Mouse (Mus musculus) C2C12 (cell line): ENCODE results near the gene H2-Eb1. TPM values are rescaled to one million over a fixed set of nuclear protein-coding genes. Genes with fewer than 3 reads are reported as not detected.

ENCODE experiments used
- H3K27me3 ChIP-seq: one replicate; pipeline ENCODE4 v1.6.1; 2011; ENCODE audit not compliant: control insufficient read depth, insufficient read depth, insufficient read length
- H3K36me3 ChIP-seq: one replicate; pipeline ENCODE4 v1.6.1; 2011; ENCODE audit not compliant: control insufficient read depth, insufficient read depth
- H3K4me3 ChIP-seq: one replicate; pipeline ENCODE4 v1.5.1; 2011; ENCODE audit warnings: mild to moderate bottlenecking, control low read depth; ENCODE audit not compliant: poor library complexity, insufficient read depth, severe bottlenecking
- H3K79me2 ChIP-seq: one replicate; pipeline ENCODE4 v1.6.1; 2011; ENCODE audit not compliant: control insufficient read depth, insufficient read depth
- H3K79me3 ChIP-seq: one replicate; pipeline ENCODE4 v1.6.1; 2011; ENCODE audit warnings: low read depth, control low read depth
- H3ac ChIP-seq: one replicate; pipeline ENCODE3; 2011; ENCODE audit warnings: low read depth; ENCODE audit not compliant: control insufficient read depth, insufficient read length
- CEBPB ChIP-seq: IDR thresholded peaks from one replicate; pipeline ENCODE4 v1.6.1; 2011; ENCODE audit warnings: low read depth, mild to moderate bottlenecking, control low read depth, moderate library complexity
- CTCF ChIP-seq: IDR thresholded peaks from one replicate; pipeline ENCODE4 v1.5.1; 2011; ENCODE audit not compliant: control insufficient read depth, insufficient read depth, insufficient read length
- FOSL1 ChIP-seq: IDR thresholded peaks from one replicate; pipeline ENCODE4 v1.8.0; 2011; ENCODE audit warnings: mild to moderate bottlenecking, low read length; ENCODE audit not compliant: poor library complexity, insufficient read depth, severe bottlenecking
- MAX ChIP-seq: IDR thresholded peaks from one replicate; pipeline ENCODE4 v1.6.1; 2011; ENCODE audit warnings: mild to moderate bottlenecking, control low read depth
- MYOD1 ChIP-seq: IDR thresholded peaks from one replicate; pipeline ENCODE4 v1.6.1; 2011; ENCODE audit warnings: low read depth; ENCODE audit not compliant: control insufficient read depth, insufficient read length
- MYOG ChIP-seq: IDR thresholded peaks from one replicate; pipeline ENCODE4 v1.6.1; 2011; ENCODE audit not compliant: control insufficient read depth, insufficient read length; ENCODE audit errors: extremely low read depth
- USF1 ChIP-seq: IDR thresholded peaks from one replicate; pipeline ENCODE4 v1.6.1; 2011; ENCODE audit warnings: low read depth, mild to moderate bottlenecking, control low read depth, moderate library complexity
- polyA plus RNA-seq: library from polyadenylated mRNA; unstranded; fragments of >200 nt; fragmentation: generic; extraction: Trizol; gene quantifications from one replicate; pipeline ENCODE4 v1.2.1, GENCODE M21; 2012; ENCODE audit warnings: missing spikeins

Gene H2-Eb1
- polyA plus RNA-seq, 1 experiment, result not detected

DNA sequence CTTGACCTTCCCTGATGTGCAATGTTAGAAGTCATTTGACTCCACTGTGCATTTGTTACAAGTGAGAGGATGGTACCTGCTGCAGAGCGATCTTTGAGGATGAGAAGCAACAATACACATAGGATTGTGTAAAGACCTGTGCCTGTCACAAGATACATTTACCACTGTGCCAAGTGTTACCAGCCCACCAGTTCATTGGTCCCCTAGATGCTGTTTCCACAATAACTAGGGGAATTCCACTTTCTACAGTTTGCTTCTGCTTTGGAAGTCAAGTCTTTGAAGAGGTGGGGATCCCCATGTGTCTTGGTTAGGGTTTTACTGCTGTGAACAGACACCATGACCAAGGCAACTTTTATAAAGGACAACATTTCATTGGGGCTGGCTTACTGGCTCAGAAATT lies 25.5 kb downstream of the H2-Eb1 start:
- no peak for TF ChIP-seq MAX
- Histone ChIP-seq H3K4me3 (no peak overlapping the region), H3K79me3 (no peaks in the 10 kb centered on the region), H3K36me3 (no peaks in the 10 kb centered on the region), H3K79me2 (no peaks in the 10 kb centered on the region), H3K27me3 (no peaks in the 10 kb centered on the region), H3ac (no peak overlapping the region)

GRCm38 (mm10) chr17:34340619-34341402 lies 35.1 kb downstream of the H2-Eb1 start:
- Histone ChIP-seq H3K79me3 (no peaks in the 10 kb centered on the region), H3K36me3 (no peaks in the 10 kb centered on the region), H3K4me3 (no peak overlapping the region), H3K27me3 (no peaks in the 10 kb centered on the region), H3K79me2 (no peaks in the 10 kb centered on the region), H3ac (no peak overlapping the region)
- no peak for TF ChIP-seq MYOD1
- TF ChIP-seq USF1, result no peak
- no peak for TF ChIP-seq MYOG
- TF ChIP-seq CEBPB, result no peak
- no peak for TF ChIP-seq CTCF
- TF ChIP-seq FOSL1, result no peak
- no peak for TF ChIP-seq MAX

GRCm38 (mm10) chr17:34344882-34345281 lies 39.2 kb downstream of the H2-Eb1 start:
- TF ChIP-seq MAX (no peak), CTCF (no peak), USF1 (no peak), MYOG (no peak)
- Histone ChIP-seq H3K79me2 (no peaks in the 10 kb centered on the region), H3K4me3 (no peak overlapping the region), H3K79me3 (no peaks in the 10 kb centered on the region), H3ac (no peak overlapping the region), H3K36me3 (no peaks in the 10 kb centered on the region), H3K27me3 (no peaks in the 10 kb centered on the region)

DNA sequence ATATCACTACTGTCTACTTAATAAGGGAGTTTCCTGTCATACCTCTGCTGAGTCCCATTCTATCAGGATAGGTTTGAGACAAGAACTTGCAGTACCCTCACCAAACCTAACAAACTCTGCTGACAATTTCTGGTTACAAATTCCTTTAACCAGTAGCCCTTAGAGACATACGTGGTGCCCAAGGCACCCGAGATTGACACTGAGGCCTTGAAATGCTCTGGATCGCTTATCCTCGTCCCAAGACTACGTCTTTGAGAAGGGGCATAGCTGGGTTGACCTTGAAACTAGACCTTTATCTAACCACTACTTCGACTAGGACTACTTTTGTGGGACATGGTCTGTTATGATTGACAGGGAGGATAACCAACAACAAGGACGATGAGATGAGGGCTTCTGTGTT lies 39.8 kb downstream of the H2-Eb1 start:
- H3ac ChIP-seq, result no peak overlapping the region
- no peak overlapping the region for H3K4me3 ChIP-seq
- no peaks in the 10 kb centered on the region for H3K27me3 ChIP-seq
- H3K79me3 ChIP-seq, result no peaks in the 10 kb centered on the region
- no peaks in the 10 kb centered on the region for H3K36me3 ChIP-seq
- H3K79me2 ChIP-seq, result no peaks in the 10 kb centered on the region
- TF ChIP-seq CTCF (no peak), USF1 (no peak), CEBPB (no peak), MYOG (no peak), MAX (no peak), FOSL1 (no peak), MYOD1 (no peak)

DNA sequence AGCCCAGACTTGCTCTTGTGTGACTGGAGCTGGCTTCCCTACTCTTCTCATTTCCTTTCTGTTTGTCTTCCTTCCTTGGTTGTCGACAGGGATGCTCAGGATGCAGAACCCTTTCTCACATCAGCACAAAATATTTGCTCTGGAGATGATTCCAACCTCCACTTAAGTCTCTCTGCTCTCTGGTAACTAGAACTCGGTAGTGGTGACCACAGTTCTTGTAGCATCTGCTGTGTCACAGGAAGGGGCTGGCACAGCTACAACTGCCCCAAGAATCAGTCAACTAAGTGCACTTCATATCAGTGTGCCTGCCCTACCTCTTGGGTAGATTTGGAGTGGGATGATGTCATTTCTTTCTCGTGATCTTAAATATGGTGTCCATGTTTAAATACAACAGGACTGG lies 40.4 kb downstream of the H2-Eb1 start:
- Histone ChIP-seq H3K36me3 (no peaks in the 10 kb centered on the region), H3ac (no peak overlapping the region), H3K79me2 (no peaks in the 10 kb centered on the region), H3K79me3 (no peaks in the 10 kb centered on the region), H3K27me3 (no peaks in the 10 kb centered on the region), H3K4me3 (no peak overlapping the region)
- TF ChIP-seq CTCF, result no peak

DNA sequence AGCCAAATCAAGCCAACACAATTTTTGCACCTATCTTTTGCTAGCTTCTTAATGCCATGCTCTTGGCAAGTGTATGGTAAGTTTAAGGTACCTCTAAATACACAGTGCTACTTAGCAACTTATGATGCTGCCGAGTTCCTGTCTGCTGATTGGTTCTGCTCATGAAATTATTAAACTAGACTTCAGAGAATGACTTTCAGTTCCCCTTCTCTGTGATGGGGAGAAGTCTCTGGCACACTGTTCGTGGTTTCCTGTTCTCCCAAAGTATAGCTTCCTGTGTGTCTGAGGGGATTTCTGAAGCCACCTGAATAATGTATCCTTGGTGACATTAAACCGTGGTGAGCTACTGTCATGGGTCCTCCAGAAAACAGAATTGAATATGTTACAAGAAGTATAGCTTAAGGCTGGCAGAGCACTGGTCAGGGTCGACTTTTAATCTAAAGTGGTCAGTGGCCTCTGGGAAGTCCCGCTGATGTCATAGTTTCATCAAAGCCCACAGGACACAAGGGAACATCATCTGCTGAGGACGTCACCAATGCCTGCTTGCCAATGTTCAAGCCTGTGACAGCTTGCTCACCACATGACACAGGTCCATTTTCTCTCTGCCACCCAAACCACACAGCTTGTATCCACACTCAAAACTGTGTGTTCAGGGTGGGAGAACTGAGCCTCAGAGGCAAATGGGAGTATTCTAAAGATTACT lies 42.1 kb downstream of the H2-Eb1 start:
- Histone ChIP-seq H3K79me2 (no peaks in the 10 kb centered on the region), H3K27me3 (no peaks in the 10 kb centered on the region), H3K36me3 (no peaks in the 10 kb centered on the region), H3K79me3 (no peaks in the 10 kb centered on the region), H3K4me3 (no peak overlapping the region), H3ac (no peak overlapping the region)
- no peak for TF ChIP-seq CEBPB
- TF ChIP-seq CTCF, result no peak
- TF ChIP-seq FOSL1, result no peak
- TF ChIP-seq MYOD1, result no peak
- no peak for TF ChIP-seq MAX
- no peak for TF ChIP-seq USF1
- no peak for TF ChIP-seq MYOG
